Mouse (Mus musculus): ENCODE data around the gene Shank3.

Gene Shank3

DNA sequence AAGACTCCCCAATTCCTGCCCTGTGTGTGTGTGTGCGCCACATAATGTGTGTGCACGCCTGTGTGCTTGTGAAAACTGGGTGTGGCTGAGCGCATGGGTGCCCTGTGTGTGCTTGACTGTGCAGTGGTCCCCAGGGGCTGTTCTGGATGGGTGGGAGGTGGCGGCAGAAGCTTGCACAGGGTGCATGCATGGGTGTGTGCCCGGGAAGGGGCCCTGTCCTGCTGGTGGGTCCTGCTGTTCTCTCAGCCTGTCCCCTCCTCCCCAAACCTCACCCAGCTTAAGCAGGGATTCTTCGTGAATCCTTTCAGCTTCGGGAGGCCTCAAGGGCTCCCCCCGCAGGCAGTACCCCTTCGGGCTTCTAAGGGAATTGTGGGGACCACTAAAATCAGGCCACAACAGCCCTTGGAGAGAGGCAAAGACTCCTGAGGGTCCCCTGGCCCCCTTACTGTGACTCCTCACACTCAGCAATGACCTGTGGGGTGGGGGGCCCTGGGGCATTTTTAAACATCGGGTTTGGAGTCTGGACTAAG is 59.8 kb downstream of the Shank3 start:
- DNase-seq: no peak

DNA sequence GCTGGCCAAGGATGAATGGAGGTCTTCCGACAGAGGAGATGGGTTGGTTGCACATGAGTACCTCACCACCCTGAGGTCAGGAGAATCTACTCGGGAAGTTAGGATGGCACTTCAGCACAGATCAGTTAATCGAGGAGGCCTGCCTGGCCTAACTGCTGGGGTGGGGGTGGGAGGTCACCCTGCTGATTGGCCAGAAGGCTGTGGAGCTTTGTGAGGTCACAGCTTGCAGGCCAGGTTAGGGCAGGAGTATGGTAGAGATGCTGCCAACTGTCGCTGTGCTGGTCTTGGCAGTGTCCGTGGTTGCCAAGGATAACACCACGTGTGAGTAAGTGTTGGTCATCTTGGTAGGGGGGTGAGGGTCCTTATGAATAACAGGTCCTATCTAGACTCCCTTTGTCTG is 68.7 kb downstream of the Shank3 start, which contains the start of gene Acr:
Gene Acr (plus strand): TSS at position 213 of the 400 bp plus-strand sequence.
- no peak for DNase-seq

DNA sequence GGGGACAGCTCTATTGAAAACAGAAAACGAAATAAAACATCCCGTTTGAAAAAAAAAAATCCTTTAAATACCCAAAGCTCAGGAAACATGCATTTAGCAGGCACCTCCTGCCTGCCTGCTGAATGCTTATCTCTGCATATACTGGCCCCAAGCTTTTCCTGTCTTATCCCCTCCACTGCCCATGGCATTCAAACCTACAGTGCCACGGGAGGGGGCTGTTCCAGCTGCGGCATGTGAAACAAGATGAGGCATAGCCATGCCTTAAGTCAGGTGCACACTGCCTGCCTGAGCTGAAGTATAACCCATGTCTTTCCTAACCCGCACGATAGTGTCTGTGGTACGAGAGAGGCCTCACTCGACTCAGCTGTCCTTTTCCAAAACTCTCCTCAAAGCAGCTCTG is 72.7 kb downstream of the Shank3 start:
- no peak for DNase-seq

DNA sequence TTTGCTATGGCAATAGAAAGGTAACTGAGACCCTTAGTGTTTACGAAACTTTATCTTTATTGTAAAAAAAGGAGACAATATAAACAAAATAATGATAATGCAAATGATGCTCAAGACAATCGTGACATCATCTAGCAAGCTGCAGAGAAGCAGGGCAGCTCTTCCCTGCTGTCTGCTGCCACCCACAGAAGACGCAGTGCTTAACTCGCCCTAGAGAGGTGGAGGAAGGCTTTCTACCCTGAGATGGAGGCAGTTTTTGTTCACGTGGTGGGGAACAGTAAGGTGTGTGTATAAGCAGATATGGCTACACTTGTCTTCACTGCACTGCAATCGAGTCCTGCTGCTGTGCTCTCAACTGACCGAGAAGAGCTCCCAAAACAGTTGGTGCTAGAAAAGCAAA is 83.1 kb downstream of the Shank3 start:
- DNase-seq: no peak

DNA sequence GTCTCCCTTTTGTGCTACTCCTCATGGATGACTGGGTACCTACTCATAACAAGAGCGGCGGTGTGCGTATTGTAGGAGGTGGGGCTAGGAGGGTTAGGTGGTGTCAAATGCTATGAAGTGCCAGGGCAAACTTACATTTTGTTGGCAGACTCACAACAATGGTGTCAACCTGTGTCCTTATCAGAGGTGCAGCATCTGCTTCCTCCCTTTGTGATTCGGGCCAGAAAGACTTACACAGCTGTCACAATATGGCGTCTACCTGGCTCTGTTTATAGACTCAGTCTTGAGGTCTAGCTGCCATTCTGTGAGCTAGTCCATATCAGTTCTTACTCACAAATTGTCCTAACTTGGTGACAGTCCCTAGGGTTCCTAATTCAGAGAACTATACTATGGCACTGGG is 85.7 kb downstream of the Shank3 start:
- no peak for DNase-seq

DNA sequence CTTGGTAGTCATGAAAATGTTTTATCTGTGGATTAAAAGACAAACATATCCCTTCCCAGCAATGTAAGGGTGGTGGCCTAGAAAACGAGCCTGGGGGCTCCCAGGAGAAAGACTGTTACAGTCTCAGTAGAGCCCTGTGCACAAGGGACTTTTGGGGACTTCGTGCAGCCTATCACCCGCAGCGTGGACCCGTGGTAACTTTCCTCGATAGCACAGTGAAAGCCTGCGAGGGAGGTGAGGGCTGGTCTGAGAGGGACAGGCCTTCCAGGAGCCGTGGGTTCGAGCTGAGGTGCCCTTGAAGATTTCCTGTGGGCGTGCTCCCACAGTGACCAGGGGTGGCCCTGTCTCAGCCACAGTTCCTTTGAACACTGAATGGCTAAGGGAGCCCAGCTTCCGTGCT is 86.2 kb downstream of the Shank3 start:
- DNase-seq: no peak

DNA sequence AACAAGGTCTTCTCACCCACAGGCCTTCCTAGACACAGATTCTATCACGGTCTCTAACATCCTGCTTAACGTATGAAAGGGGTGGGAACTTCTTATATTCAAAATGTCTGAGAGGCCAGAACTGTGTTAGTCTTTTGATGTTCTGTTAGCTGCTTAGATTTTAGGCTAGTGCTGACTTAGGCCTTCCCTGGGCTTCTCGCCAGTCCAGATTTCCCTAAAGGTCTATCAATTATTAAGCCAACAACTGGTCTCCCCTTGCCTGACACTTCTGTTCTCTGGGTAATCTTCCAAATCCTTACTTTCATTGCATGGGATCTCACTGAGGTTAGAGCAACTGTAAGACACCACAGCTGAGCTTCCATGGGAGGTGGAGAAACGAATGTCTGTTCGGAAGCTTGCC is 89.7 kb downstream of the Shank3 start:
- peak; percentile 84 for DNase-seq

DNA sequence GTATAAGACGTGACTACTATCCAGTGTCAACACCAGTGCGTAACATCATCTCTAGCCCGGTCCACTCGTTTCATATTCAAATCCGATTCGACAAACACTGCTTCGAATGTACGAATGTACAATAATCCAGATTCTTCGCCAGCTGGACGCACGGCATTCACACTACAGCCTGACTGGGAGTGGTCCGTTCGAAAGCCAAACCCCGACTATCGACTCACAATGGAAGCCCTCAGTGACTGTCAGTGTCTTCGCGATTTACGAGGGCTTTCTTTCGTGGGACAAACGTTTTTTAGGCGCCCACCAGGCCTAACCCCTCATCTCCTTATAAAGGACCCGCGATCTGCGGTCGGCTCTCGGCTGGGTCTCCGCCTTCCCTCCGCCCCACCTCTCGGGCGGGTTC is 91.9 kb downstream of the Shank3 start:
- DNase-seq: no peak

DNA sequence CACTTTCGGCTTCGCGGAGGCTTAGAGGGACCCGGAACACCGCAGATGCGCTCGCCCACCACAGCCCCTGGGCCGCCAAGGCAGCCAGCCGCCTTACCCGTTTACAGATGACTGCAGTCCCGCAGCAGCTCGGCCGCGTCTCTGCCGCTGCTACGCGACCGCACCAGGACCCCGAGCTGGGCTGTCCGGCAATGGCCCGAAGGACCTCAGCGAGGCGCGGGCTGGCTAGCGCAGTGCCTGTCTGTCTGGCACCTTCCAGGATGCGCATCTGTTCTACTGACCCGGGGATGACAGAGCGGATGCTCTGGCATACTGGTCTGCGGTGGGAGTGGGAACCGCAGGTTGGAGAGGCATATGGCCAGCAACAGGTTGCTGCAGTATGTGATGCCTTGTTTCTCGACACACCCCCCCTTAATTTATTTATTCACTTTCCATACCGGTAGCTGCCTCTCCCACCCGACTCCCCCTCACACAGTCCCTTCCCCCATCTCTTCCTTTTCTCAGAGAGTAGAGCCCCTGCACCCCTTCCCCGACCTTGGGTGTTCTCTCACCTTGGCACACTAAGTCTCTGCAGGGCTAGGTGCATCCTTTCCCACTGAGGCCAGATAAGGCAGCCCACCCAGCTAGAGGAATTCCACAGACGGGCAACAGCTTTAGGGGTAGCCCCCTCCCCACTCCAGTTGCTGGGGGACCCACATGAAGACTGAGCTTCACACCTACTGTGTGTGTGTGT is 92.5 kb downstream of the Shank3 start, which contains the start of gene Rabl2:
Gene Rabl2 (minus strand): TSS at position 201 of the 733 bp plus-strand sequence.
- DNase-seq: peak; percentile 89

DNA sequence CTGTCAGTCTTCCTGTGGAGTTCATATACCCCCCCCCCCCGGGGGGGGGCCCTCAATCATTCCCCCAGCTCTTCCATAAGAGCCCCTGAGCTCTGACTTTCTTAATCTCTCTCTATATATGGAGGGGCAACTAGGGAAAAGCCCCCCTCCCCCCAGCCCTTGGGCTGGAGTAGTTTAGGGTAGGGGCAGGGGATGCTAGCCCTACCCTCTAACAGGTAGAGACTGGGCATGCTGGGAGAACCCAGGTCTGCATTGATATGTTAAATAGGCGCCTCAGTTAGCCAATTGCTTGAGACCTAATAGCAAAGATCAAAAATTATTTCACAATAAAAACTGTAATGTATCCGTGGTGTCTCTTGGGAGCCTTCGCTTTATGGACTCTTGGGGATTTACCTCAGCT is 93.1 kb downstream of the Shank3 start:
- no peak for DNase-seq

DNA sequence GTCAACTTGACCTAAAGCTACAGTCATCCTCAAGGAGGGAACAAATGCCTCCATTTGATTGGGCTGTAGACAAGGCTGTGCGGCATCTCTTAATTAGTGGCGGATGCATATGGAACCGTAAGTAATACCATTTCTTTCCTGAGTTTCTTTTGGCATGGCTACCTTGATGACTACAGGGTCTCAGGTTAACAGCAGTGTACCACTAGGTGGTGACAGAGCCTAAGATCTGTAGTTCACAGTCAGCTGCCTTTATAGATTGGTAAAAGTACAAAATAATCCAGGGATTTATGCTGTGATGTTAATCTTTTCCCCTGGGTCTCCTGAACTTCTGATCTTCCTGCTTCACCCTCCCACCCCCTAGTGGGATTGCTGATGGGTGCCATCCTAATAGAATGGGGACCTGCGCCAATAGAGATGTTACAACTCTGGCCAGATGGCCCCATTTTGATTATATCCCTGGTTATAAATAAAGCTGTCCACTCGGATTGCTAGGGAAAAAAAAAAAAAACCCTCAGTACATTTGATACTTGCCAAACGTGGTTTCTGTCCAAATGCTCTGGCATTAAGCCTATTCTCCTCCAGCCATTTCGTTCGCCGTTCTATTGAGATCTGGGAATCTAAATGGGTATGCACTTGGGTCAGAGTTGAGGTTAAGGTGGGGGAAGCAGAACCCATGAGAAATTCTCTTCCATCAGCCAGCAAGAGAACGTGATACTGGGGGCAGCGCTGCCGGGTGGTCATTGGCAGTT is 106.6 kb downstream of the Shank3 start:
- DNase-seq: no peak

DNA sequence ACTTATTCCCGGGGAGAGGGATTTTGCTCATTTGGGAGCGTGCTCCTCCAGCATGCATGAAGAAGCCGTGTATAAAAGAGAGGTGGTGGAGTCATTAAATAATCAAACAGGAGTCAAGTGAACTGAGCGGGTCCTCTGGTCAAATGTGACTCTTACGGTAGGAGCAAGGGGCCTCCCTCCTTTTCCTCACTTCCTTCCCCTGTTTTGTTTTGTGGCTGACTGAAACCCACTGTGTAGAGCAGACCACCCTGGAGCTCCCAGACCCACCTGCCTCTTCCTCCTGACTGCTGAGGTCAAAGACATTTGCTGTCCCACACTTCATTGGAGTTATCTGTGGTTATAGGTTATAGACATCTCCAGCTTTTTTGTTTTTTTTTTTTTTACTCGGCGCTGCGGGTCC is 108.1 kb downstream of the Shank3 start:
- DNase-seq: no peak

DNA sequence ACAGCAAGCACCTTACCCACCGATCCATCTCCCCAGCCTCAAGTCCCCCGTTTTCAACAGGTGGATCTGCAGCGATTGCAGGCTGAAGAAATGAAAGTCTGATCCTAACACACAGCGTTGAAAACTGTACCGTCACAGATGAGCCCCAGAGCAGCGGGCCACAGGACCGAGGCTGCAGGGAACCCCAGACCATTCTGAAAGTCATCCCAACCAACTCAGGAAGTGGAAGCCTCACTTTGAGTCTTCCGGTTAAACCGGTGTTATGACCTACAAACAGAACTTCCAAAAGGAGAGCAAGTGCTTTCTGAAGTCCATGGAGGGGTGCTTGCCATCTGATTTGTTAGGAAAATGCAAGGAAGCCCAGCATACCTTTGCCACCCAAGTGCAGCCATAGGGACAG is 108.5 kb downstream of the Shank3 start:
- DNase-seq: no peak

Data from kidney, adult 9 months (tissue).